ENCODE assay signal across 15 mouse cellular contexts in the genomic region with DNA sequence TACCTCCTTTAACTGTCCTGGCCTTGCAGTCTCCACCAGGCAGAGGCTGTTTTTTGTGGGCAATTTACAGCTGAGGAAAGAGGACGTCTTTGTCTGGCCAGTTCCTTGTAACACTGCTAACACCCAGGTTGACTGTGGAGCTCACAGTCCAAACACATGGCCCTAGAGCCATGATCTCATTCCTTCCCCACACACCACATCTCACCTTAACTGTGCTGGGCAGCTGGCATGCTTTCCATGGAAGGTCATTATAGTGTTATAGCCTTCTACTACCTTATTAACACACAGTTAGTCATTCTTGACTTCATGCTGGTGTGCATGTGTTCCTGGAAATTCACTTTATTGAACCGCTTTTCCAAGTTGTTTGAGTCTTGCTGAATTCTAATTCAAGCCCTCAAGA.
"Had no signal": no experiment of that assay in that cellular context is flagged by ENCODE, and none has a peak within 500 bp of the region (broad histone marks: within the 10 kb centered on the region; RNA-seq: fewer than 3 reads in every experiment).

No protein-coding gene starts in this region.

- H3K27me3 ChIP-seq: liver, embryonic 12.5 days; neural tube, embryonic 13.5 days had no signal

- H3K36me3 ChIP-seq: liver, embryonic 12.5 days; midbrain, embryonic 10.5 days; neural tube, embryonic 13.5 days had no signal

- H3K9me3 ChIP-seq: liver, embryonic 12.5 days; midbrain, embryonic 10.5 days; neural tube, embryonic 13.5 days had no signal

- H3K4me3 ChIP-seq: liver, embryonic 12.5 days; midbrain, embryonic 10.5 days; neural tube, embryonic 13.5 days had no signal

- H3K4me2 ChIP-seq: liver, embryonic 12.5 days; lung, embryonic 14.5 days; neural tube, embryonic 13.5 days had no signal

- H3K9ac ChIP-seq: liver, embryonic 12.5 days; lung, embryonic 14.5 days; neural tube, embryonic 13.5 days had no signal

- ATAC-seq: liver, embryonic 12.5 days had no signal

- H3K27ac ChIP-seq: kidney, postnatal 0 days; liver, embryonic 12.5 days; neural tube, embryonic 13.5 days had no signal

- DNase-seq: kidney, adult 9 months; kidney, postnatal 36 days; left cerebral cortex, postnatal 4 days; lung, embryonic 14.5 days; lung, postnatal 10 days; lung, postnatal 4 days; midbrain, embryonic 14.5 days; retina, postnatal 1 day; right cerebral cortex, postnatal 4 days; spleen, adult 18-20 months; thymus, postnatal 36 days had no signal
